Mouse (Mus musculus): ENCODE measurements at regions not wholly inside any gene's neighbourhood (a gene's known extent, or its start where the extent isn't known, plus 50 kb on each side); places are given as distances from the start of the nearest gene placed in this dataset.

- peak; percentile 99 for ATAC-seq (replicated peaks; ENCODE audit: low FRiP score, low TSS enrichment, poor library complexity, severe bottlenecking)
Observed at GRCm38 (mm10) chrX:99316410-99317056, 154.5 kb downstream of the Pja1 start.

- ATAC-seq (replicated peaks; ENCODE audit: low FRiP score, low TSS enrichment, poor library complexity, severe bottlenecking) = no peak
Observed at GRCm38 (mm10) chrX:99299110-99299509, 163.2 kb downstream of the Efnb1 start.

GRCm38 (mm10) chrX:99294726-99295125, 158.8 kb downstream of the Efnb1 start:
- no peak for ATAC-seq (replicated peaks; ENCODE audit: low FRiP score, low TSS enrichment, poor library complexity, severe bottlenecking)

GRCm38 (mm10) chrX:99293967-99294366, 158.0 kb downstream of the Efnb1 start:
- no peak for ATAC-seq (replicated peaks; ENCODE audit: low FRiP score, low TSS enrichment, poor library complexity, severe bottlenecking)

GRCm38 (mm10) chrX:99292758-99293157, 156.8 kb downstream of the Efnb1 start:
- ATAC-seq (replicated peaks; ENCODE audit: low FRiP score, low TSS enrichment, poor library complexity, severe bottlenecking) = no peak

- no peak for ATAC-seq (replicated peaks; ENCODE audit: low FRiP score, low TSS enrichment, poor library complexity, severe bottlenecking)
Observed at GRCm38 (mm10) chrX:99291965-99292364, 156.0 kb downstream of the Efnb1 start.

- ATAC-seq (replicated peaks; ENCODE audit: low FRiP score, low TSS enrichment, poor library complexity, severe bottlenecking) = no peak
Observed at GRCm38 (mm10) chrX:99291423-99291963, 155.6 kb downstream of the Efnb1 start.

- no peak for ATAC-seq (replicated peaks; ENCODE audit: low FRiP score, low TSS enrichment, poor library complexity, severe bottlenecking)
Observed at GRCm38 (mm10) chrX:99287988-99288387, 152.1 kb downstream of the Efnb1 start.

GRCm38 (mm10) chrX:99286876-99287275, 150.9 kb downstream of the Efnb1 start:
- no peak for ATAC-seq (replicated peaks; ENCODE audit: low FRiP score, low TSS enrichment, poor library complexity, severe bottlenecking)

- ATAC-seq (replicated peaks; ENCODE audit: low FRiP score, low TSS enrichment, poor library complexity, severe bottlenecking) = no peak
Observed at GRCm38 (mm10) chrX:99285611-99286010, 149.7 kb downstream of the Efnb1 start.

- no peak for ATAC-seq (replicated peaks; ENCODE audit: low FRiP score, low TSS enrichment, poor library complexity, severe bottlenecking)
Observed at GRCm38 (mm10) chrX:99280991-99281390, 145.1 kb downstream of the Efnb1 start.

GRCm38 (mm10) chrX:99280543-99280942, 144.6 kb downstream of the Efnb1 start:
- no peak for ATAC-seq (replicated peaks; ENCODE audit: low FRiP score, low TSS enrichment, poor library complexity, severe bottlenecking)

- no peak for ATAC-seq (replicated peaks; ENCODE audit: low FRiP score, low TSS enrichment, poor library complexity, severe bottlenecking)
Observed at GRCm38 (mm10) chrX:99275536-99275935, 139.6 kb downstream of the Efnb1 start.

GRCm38 (mm10) chrX:99271908-99272307, 136.0 kb downstream of the Efnb1 start:
- ATAC-seq (replicated peaks; ENCODE audit: low FRiP score, low TSS enrichment, poor library complexity, severe bottlenecking) = no peak

- no peak for ATAC-seq (replicated peaks; ENCODE audit: low FRiP score, low TSS enrichment, poor library complexity, severe bottlenecking)
Observed at GRCm38 (mm10) chrX:99249038-99249607, 113.2 kb downstream of the Efnb1 start.

- no peak for ATAC-seq (replicated peaks; ENCODE audit: low FRiP score, low TSS enrichment, poor library complexity, severe bottlenecking)
Observed at GRCm38 (mm10) chrX:99248181-99248580, 112.3 kb downstream of the Efnb1 start.

- no peak for ATAC-seq (replicated peaks; ENCODE audit: low FRiP score, low TSS enrichment, poor library complexity, severe bottlenecking)
Observed at GRCm38 (mm10) chrX:99246704-99247103, 110.8 kb downstream of the Efnb1 start.

GRCm38 (mm10) chrX:99246051-99246450, 110.1 kb downstream of the Efnb1 start:
- no peak for ATAC-seq (replicated peaks; ENCODE audit: low FRiP score, low TSS enrichment, poor library complexity, severe bottlenecking)

GRCm38 (mm10) chrX:99245541-99245940, 109.6 kb downstream of the Efnb1 start:
- ATAC-seq (replicated peaks; ENCODE audit: low FRiP score, low TSS enrichment, poor library complexity, severe bottlenecking) = no peak

GRCm38 (mm10) chrX:99243251-99243650, 107.3 kb downstream of the Efnb1 start:
- no peak for ATAC-seq (replicated peaks; ENCODE audit: low FRiP score, low TSS enrichment, poor library complexity, severe bottlenecking)

GRCm38 (mm10) chrX:99241684-99242118, 105.8 kb downstream of the Efnb1 start:
- no peak for ATAC-seq (replicated peaks; ENCODE audit: low FRiP score, low TSS enrichment, poor library complexity, severe bottlenecking)
